Mouse (Mus musculus): ENCODE results near the gene Dcun1d2.

Gene Dcun1d2

DNA sequence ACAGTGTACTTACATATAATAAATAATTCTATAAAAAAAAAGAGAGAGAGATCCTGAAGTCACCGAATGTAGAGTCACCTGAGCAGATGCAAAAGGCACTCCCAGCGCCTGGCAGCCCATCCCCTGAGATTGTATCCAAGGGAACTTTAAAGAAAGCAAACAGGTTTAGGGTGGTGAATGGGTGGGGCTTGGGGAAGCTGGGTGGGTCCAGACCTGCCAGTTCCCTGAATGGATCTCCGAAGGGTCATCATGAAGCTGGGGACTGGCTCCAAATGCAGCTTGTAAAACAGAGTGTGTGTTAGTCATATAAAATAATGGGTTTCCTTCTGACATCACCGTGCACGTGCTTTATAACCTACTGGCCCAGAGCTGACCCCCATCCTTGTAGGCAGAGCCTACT lies 81.6 kb downstream of the Dcun1d2 start:
- DNase-seq (ENCODE audit: low read depth, low spot score): no peak

Data from retina, adult 2 months (tissue).